Mouse (Mus musculus): ENCODE measurements at regions not wholly inside any gene's neighbourhood (a gene's known extent, or its start where the extent isn't known, plus 50 kb on each side); places are given as distances from the start of the nearest gene placed in this dataset.

DNA sequence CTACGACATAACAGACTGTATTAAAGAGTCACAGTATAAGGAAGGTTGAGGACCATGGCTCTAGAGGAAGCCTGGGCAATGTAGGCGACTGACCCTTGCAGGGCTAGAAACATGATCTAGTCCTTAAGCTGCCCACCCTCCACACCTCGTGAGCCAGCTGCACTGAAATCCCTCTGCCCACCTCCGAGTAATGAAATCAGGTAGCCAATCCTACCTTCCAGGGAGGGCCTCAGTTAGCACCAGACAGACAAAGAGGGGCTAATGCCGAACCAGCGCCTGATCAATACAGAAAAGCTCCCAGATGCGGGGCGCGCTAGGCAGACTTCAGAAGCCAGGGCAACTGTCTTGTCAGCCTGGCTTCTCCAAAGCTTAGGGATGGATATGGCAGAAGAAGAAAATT, 65.4 kb upstream of the Top1 start:
- TF ChIP-seq CTCF (IDR thresholded peaks at IDR 0.05; ENCODE audit: low read depth, low read length) (no peak), EP300 (IDR thresholded peaks at IDR 0.05; ENCODE audit: insufficient read depth, low read depth, low read length) (no peak), POLR2A (IDR thresholded peaks at IDR 0.05; ENCODE audit: insufficient read depth, low read length) (no peak)
